Mouse (Mus musculus): ENCODE measurements around the gene Igfbp7.
"Not testable (repeated sequence)": the region's sequence is repeated elsewhere in the genome, so short reads cannot be mapped to it uniquely, and the experiment has no call there.

DNA sequence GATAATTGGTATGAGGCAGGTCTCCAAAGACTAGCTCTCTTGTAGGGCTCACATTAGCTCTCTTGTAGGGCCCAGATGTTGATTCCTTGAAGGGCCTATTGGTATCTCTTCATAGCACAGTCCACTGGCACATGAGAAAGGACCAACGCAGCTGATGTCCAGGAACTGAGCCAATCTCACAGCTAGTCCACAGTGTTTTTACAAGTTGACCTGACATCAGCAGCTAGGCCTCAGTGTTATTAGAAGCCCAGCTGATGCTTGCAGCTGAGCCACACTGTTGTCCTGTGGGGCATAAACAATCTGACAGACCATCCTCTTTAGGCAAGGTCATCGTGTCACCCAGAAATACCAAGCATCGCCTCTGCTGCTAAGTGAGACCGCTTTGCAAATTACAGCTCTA, 11.7 kb upstream of the Igfbp7 start:
- TF ChIP-seq TAL1, GATA1 (IDR thresholded peaks at IDR 0.05; ENCODE audit: low read length): not testable (repeated sequence)
